Mouse (Mus musculus) kidney, adult 2 months (tissue): ENCODE results near the gene Armc10. TPM values are rescaled to one million over a fixed set of nuclear protein-coding genes. Genes with fewer than 3 reads are reported as not detected.

ENCODE experiments used
- DNase-seq: peaks from one replicate; pipeline ENCODE4 v3.0.0; 2021
- H3K27ac ChIP-seq: fragments of 200-500 bp; 2 replicates; pipeline ENCODE4 v1.5.1; 2012; ENCODE audit warnings: low read depth, low read length, control low read depth, inconsistent platforms; ENCODE audit not compliant: insufficient read depth
- H3K27me3 ChIP-seq: fragments of 200-500 bp; replicated peaks from 2 replicates; pipeline ENCODE4 v1.6.1; 2012; ENCODE audit warnings: mild to moderate bottlenecking, moderate library complexity, low read length, inconsistent platforms; ENCODE audit not compliant: control insufficient read depth, insufficient read depth
- H3K36me3 ChIP-seq: fragments of 200-500 bp; 2 replicates; pipeline ENCODE4 v1.6.1; 2012; ENCODE audit warnings: mild to moderate bottlenecking, moderate library complexity, low read length, inconsistent platforms; ENCODE audit not compliant: control insufficient read depth, insufficient read depth
- H3K4me1 ChIP-seq: fragments of 200-500 bp; 2 replicates; pipeline ENCODE4 v1.6.1; 2011; ENCODE audit warnings: low read length; ENCODE audit not compliant: control insufficient read depth, insufficient read depth
- H3K4me3 ChIP-seq: fragments of 200-500 bp; 2 replicates; pipeline ENCODE4 v1.5.1; 2011; ENCODE audit warnings: mild to moderate bottlenecking, low read depth, low read length, control low read depth; ENCODE audit not compliant: insufficient read depth
- CTCF ChIP-seq: fragments of 200-500 bp; conservative IDR thresholded peaks from 2 replicates; pipeline ENCODE4 v1.5.1; 2011; ENCODE audit warnings: low read depth, mild to moderate bottlenecking, control low read depth, low read length, moderate library complexity, mixed read lengths; ENCODE audit not compliant: insufficient read depth, insufficient read length
- POLR2A ChIP-seq: fragments of 200-500 bp; IDR thresholded peaks from one replicate; pipeline ENCODE4 v1.6.1; 2011; ENCODE audit warnings: low read depth, low read length, control low read depth
- WGBS: fragments of 180-500 bp; shearing (Covaris S2); methylation state at CpG from one replicate; pipeline ENCODE4 v1.1.7; 2018; 5-methylcytosine and 5-hydroxymethylcytosine counted together
- polyA plus RNA-seq: library from polyadenylated mRNA; depleted of rRNA; stranded (reverse); fragments of >200 nt; gene quantifications from 2 replicates; pipeline ENCODE4 v1.2.3, GENCODE M21; 2012

The Armc10 gene
- polyA plus RNA-seq, 1 experiment, result 24.0 TPM

GRCm38 (mm10) chr5:21656912-21657311 lies 11.3 kb downstream of the Armc10 start:
- WGBS, result 85% methylated on average over 9 of the region's 9 CpGs
- peaks cover 2% of the 10 kb centered on the region; the same call in 1 of the 2 replicates for H3K36me3 ChIP-seq

GRCm38 (mm10) chr5:21658038-21658437 lies 12.4 kb downstream of the Armc10 start:
- no peak for DNase-seq
- peaks cover 10% of the 10 kb centered on the region for H3K4me1 ChIP-seq
- TF ChIP-seq POLR2A (no peak), CTCF (no peak)
- H3K27me3 ChIP-seq, result no peaks in the 10 kb centered on the region
- no peak overlapping the region for H3K4me3 ChIP-seq
- no peak overlapping the region for H3K27ac ChIP-seq
- WGBS, result 95% methylated on average over 6 of the region's 6 CpGs
- peaks cover 2% of the 10 kb centered on the region; the same call in 1 of the 2 replicates for H3K36me3 ChIP-seq

More at GRCm38 (mm10) chr5:21656912-21657311, 11.3 kb downstream of the Armc10 start:
- H3K27me3 ChIP-seq, result no peaks in the 10 kb centered on the region
- no peak overlapping the region for H3K27ac ChIP-seq
- no peak for DNase-seq
- H3K4me1 ChIP-seq, result peaks cover 10% of the 10 kb centered on the region
- no peak overlapping the region for H3K4me3 ChIP-seq
- TF ChIP-seq POLR2A (no peak), CTCF (no peak)

DNA sequence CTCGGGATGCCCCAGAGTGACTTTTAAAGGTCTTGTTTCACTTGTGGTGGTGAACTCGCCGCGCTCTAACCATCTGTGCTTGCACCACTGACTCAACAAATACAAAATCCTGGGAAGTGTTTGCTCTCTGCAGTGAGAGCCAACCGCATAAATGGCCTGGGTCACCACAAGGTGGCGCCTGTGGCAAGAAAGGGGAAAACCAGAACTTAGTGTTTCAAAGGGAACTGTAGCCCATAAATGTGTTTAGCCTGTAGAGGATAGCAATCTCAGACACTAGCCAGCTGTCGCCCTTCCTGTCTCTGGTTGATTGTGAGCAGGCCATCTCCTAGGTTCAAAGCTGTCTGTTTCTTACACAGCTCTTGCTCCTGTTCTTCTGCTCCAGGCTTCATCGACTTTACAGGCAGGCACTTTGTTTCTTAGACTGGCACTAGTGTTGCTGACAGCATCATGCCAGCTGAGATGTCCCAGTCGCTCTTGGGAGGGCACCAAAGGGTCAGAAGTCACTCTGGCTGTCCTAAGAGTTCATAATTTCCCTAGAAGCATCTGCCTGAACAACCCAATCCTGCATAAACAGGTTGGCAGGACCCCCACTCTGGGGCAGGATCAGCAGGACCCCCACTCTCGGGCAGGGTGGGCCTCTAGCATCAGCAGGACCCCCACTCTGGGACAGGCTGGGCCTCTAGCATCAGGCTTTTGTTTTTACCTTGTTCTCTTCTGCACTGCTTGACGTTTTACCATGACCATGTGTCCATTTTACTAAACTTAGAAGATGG lies 13.2 kb downstream of the Armc10 start:
- Histone ChIP-seq H3K27me3 (no peaks in the 10 kb centered on the region), H3K4me3 (no peak overlapping the region), H3K36me3 (no peaks in the 10 kb centered on the region; the same call in 1 of the 2 replicates), H3K4me1 (peaks cover 10% of the 10 kb centered on the region), H3K27ac (no peak overlapping the region)
- peak; percentile 88 for TF ChIP-seq CTCF
- no peak for TF ChIP-seq POLR2A
- WGBS, result 38% methylated on average over 11 of the region's 11 CpGs
- peak; percentile 86 for DNase-seq

DNA sequence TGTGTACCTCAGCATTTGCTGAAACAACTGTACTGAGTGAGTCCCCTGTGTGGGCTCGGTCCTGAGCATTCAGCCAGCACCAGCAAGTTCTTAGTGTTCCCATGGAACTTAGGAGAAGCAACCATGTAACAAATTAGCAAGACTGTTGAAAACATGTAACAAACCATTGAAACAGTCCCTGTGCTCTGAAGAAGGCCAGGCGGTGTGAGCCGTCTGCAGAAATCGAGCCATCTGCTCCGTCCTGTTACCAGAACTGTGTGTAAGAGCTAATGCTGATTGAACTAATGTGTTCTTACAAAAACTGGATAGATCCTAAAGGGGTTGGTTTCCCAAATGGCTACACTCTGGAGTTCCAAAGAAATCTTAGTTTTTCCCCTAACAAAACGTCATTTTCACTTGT lies 15.2 kb downstream of the Armc10 start:
- TF ChIP-seq CTCF (no peak), POLR2A (no peak)
- H3K27ac ChIP-seq, result no peak overlapping the region
- 82% methylated on average over 6 of the region's 6 CpGs for WGBS
- peaks cover 10% of the 10 kb centered on the region for H3K4me1 ChIP-seq
- no peak for DNase-seq
- no peaks in the 10 kb centered on the region for H3K27me3 ChIP-seq
- H3K4me3 ChIP-seq, result no peak overlapping the region
- no peaks in the 10 kb centered on the region for H3K36me3 ChIP-seq

GRCm38 (mm10) chr5:21663081-21663480 lies 17.5 kb downstream of the Armc10 start:
- TF ChIP-seq CTCF (no peak), POLR2A (no peak)
- 72% methylated on average over 11 of the region's 11 CpGs for WGBS
- Histone ChIP-seq H3K4me3 (no peak overlapping the region), H3K27ac (no peak overlapping the region), H3K4me1 (peaks cover 10% of the 10 kb centered on the region), H3K27me3 (no peaks in the 10 kb centered on the region), H3K36me3 (no peaks in the 10 kb centered on the region)
- DNase-seq, result no peak

DNA sequence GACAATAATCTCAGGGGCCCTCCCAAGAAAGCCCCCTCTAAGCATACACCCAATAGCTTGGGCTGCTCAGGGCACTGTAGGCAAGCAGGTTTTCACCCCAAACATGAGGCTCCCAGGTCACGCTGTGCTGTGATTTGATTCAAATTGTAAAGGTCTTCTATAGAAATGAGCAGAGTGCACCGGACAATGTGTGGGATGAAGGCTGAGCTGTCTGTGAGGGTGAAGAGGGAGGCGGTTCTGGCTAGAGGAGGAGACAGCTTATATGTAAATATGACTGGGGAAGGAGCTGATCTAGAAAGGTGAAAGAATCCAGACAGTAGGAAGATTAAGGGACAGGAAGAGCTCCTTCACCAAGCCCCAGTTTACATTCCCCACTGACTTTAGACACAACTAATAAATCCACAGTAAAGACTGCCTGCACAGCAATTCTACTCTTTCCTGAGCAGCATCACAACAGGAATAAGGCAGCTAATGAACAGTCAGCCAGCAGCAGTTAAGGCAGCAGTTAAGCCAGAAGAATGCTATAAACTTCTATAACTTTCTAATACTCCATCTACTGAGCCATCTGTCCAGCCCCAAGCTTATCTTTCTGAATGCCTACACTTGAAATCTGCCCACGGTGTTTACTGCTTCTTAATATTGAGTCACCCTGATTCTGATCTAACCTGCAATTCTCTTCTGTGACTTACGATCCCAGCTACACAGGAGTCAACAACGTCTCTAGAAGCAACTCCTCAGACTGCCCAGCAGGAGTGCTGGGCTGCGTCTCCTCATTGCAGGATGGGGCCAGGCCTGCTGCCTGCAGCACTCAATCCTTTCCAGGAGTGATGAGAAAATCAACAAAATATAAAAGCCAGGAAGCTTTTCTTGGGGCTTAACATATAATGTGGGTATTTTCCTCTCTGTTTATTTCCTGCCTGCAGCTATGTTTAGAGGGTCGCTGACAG lies 21.9 kb downstream of the Armc10 start:
- H3K27me3 ChIP-seq, result no peaks in the 10 kb centered on the region
- TF ChIP-seq POLR2A, result no peak
- no peak for TF ChIP-seq CTCF
- no peak overlapping the region for H3K27ac ChIP-seq
- H3K4me3 ChIP-seq, result no peak overlapping the region
- H3K4me1 ChIP-seq, result no peaks in the 10 kb centered on the region
- H3K36me3 ChIP-seq, result no peaks in the 10 kb centered on the region
- WGBS, result 69% methylated on average over 8 of the region's 8 CpGs
- no peak for DNase-seq

- no peak overlapping the region for H3K4me3 ChIP-seq
- no peaks in the 10 kb centered on the region for H3K27me3 ChIP-seq
- no peaks in the 10 kb centered on the region for H3K4me1 ChIP-seq
- no peak for DNase-seq
- H3K27ac ChIP-seq, result no peak overlapping the region
- WGBS, result 81% methylated on average over 2 of the region's 2 CpGs
- no peaks in the 10 kb centered on the region for H3K36me3 ChIP-seq
- no peak for TF ChIP-seq POLR2A
- TF ChIP-seq CTCF, result no peak
Observed at GRCm38 (mm10) chr5:21669307-21669706, 23.7 kb downstream of the Armc10 start.
